Mouse (Mus musculus): ENCODE data around the gene Gck. TPM values are rescaled to one million over a fixed set of nuclear protein-coding genes. Genes with fewer than 3 reads are reported as not detected.

Gck gene
- polyA plus RNA-seq, 1 experiment, result not detected

DNA sequence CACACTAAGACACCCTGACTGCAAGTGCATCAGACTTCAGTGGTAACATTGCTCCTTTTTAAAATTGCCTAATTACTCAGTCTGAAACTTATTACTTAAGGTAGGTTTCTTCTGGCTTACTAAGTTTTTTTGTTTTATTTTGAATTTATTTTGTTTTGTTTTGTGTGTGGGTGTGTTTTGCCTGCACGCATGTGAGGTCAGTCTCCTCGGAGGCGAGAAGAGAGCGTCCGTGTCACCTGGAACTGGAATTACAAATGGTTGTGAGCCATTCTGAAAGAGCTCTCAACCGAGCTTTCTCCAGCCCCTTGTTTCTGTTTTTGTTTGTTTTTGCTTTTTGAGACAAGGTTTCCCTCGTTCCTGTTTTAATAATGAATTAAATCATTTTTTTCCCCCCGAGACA is 71.2 kb downstream of the Gck start:
- peak overlapping the region; percentile 49; the same call in 1 of the 2 replicates for H3K27ac ChIP-seq (ENCODE audit: insufficient read depth, low read length)
- H3K9me3 ChIP-seq (replicated peaks; ENCODE audit: control insufficient read depth, insufficient read depth, low read length, poor library complexity, severe bottlenecking), result no peaks in the 10 kb centered on the region
- H3K9ac ChIP-seq (ENCODE audit: low read depth, poor library complexity, severe bottlenecking), result peak overlapping the region; percentile 77
- H3K4me1 ChIP-seq (ENCODE audit: control insufficient read depth, insufficient read depth, low read length), result no peaks in the 10 kb centered on the region
- H3K4me3 ChIP-seq (ENCODE audit: low read depth, low read length), result peak overlapping the region; percentile 84
- peaks cover 14% of the 10 kb centered on the region for H3K36me3 ChIP-seq (ENCODE audit: control insufficient read depth, insufficient read depth, low read length, poor library complexity, severe bottlenecking)
- H3K27me3 ChIP-seq (ENCODE audit: control insufficient read depth, insufficient read depth, low read length, poor library complexity, severe bottlenecking), result no peaks in the 10 kb centered on the region
- no peak for TF ChIP-seq CTCF (IDR thresholded peaks at IDR 0.05; ENCODE audit: low read depth, low read length)
- TF ChIP-seq EP300 (IDR thresholded peaks at IDR 0.05; ENCODE audit: insufficient read depth, low read depth, low read length), result no peak
- no peak for TF ChIP-seq POLR2A (IDR thresholded peaks at IDR 0.05; ENCODE audit: insufficient read depth, low read length)

DNA sequence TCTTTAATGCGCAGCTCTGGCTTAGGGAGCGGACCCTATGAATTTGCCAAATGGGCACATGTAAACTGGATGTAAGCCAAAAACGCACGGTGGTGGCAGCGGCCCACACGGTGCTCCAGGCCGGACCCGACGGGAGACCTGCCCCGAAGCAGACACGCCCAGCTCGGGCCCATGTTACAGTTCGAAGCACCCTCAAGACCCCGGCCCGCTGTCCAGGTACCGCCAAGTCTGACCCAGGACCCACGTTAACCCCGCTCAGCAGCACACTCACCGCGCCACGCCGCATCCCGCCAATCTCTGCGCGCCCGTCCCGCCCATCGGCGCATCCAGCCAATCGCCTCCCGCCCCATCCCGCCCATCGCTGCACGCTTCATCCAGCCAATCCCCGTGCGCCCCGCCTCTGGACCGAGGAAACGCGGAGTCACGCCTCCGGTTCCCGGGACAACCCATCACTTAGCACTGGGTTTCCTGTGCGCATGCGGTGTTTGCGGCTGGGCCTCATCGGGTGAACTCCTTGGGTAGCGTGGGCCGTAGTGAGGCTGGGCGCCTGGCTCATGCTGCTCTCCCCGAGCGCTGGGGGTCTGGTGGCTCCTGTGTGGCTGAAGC is 71.9 kb downstream of the Gck start, which contains the start of gene Pold2:
Gene Pold2, minus strand, starts transcription at position 372 of the 606 bp plus-strand sequence.
- H3K9me3 ChIP-seq (replicated peaks; ENCODE audit: control insufficient read depth, insufficient read depth, low read length, poor library complexity, severe bottlenecking), result no peaks in the 10 kb centered on the region
- TF ChIP-seq EP300 (IDR thresholded peaks at IDR 0.05; ENCODE audit: insufficient read depth, low read depth, low read length), result 0 out of 2 replicates have a peak, but pooled peaks have one; percentile 3
- peak; percentile 97 for TF ChIP-seq POLR2A (IDR thresholded peaks at IDR 0.05; ENCODE audit: insufficient read depth, low read length)
- TF ChIP-seq CTCF (IDR thresholded peaks at IDR 0.05; ENCODE audit: low read depth, low read length), result no peak
- peak within 1 kb of the TSS; percentile 77 for H3K9ac ChIP-seq (ENCODE audit: low read depth, poor library complexity, severe bottlenecking)
- H3K4me3 ChIP-seq (ENCODE audit: low read depth, low read length), result peak within 1 kb of the TSS; percentile 84
- peak within 1 kb of the TSS; percentile 49; the same call in 1 of the 2 replicates for H3K27ac ChIP-seq (ENCODE audit: insufficient read depth, low read length)
- no peaks in the 10 kb centered on the region for H3K27me3 ChIP-seq (ENCODE audit: control insufficient read depth, insufficient read depth, low read length, poor library complexity, severe bottlenecking)
- no peaks in the 10 kb centered on the region for H3K4me1 ChIP-seq (ENCODE audit: control insufficient read depth, insufficient read depth, low read length)
- peaks cover 17% of the 10 kb centered on the region for H3K36me3 ChIP-seq (ENCODE audit: control insufficient read depth, insufficient read depth, low read length, poor library complexity, severe bottlenecking)

- H3K27me3 ChIP-seq (ENCODE audit: control insufficient read depth, insufficient read depth, low read length, poor library complexity, severe bottlenecking), result no peaks in the 10 kb centered on the region
- H3K9ac ChIP-seq (ENCODE audit: low read depth, poor library complexity, severe bottlenecking), result peak overlapping the region; percentile 70
- TF ChIP-seq EP300 (IDR thresholded peaks at IDR 0.05; ENCODE audit: insufficient read depth, low read depth, low read length) (no peak), POLR2A (IDR thresholded peaks at IDR 0.05; ENCODE audit: insufficient read depth, low read length) (no peak), CTCF (IDR thresholded peaks at IDR 0.05; ENCODE audit: low read depth, low read length) (no peak)
- no peak overlapping the region for H3K27ac ChIP-seq (ENCODE audit: insufficient read depth, low read length)
- no peaks in the 10 kb centered on the region for H3K9me3 ChIP-seq (replicated peaks; ENCODE audit: control insufficient read depth, insufficient read depth, low read length, poor library complexity, severe bottlenecking)
- H3K4me3 ChIP-seq (ENCODE audit: low read depth, low read length), result peak overlapping the region; percentile 79
- no peaks in the 10 kb centered on the region for H3K4me1 ChIP-seq (ENCODE audit: control insufficient read depth, insufficient read depth, low read length)
- peaks cover 21% of the 10 kb centered on the region for H3K36me3 ChIP-seq (ENCODE audit: control insufficient read depth, insufficient read depth, low read length, poor library complexity, severe bottlenecking)
Observed at GRCm38 (mm10) chr11:5877421-5877820, 72.5 kb downstream of the Gck start.

DNA sequence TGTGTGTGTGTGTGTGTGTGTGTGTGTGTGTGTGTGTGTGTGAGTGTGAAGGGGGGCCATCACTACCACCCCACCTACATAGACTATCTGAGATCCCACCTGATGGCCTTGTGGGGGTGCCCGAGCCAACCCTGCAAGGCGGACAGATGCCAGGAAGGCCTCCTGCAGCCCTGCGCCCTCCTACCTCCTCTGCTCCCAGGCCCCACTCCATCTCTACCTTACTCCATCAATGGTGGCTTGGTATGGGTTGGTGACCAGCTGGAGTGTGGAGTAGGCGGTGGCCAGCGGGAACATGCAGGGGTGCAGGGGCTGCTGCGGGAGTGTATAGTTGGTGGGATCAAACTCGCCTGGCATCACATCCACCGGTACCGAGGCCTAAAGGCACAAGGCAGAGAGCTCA is 76.7 kb downstream of the Gck start:
- peaks cover 35% of the 10 kb centered on the region for H3K36me3 ChIP-seq (ENCODE audit: control insufficient read depth, insufficient read depth, low read length, poor library complexity, severe bottlenecking)
- H3K27me3 ChIP-seq (ENCODE audit: control insufficient read depth, insufficient read depth, low read length, poor library complexity, severe bottlenecking), result no peaks in the 10 kb centered on the region
- H3K9ac ChIP-seq (ENCODE audit: low read depth, poor library complexity, severe bottlenecking), result no peak overlapping the region

GRCm38 (mm10) chr11:5872707-5873106 is 77.2 kb downstream of the Gck start:
- Histone ChIP-seq H3K27ac (ENCODE audit: insufficient read depth, low read length) (no peak overlapping the region), H3K4me1 (ENCODE audit: control insufficient read depth, insufficient read depth, low read length) (no peaks in the 10 kb centered on the region), H3K9me3 (replicated peaks; ENCODE audit: control insufficient read depth, insufficient read depth, low read length, poor library complexity, severe bottlenecking) (no peaks in the 10 kb centered on the region), H3K36me3 (ENCODE audit: control insufficient read depth, insufficient read depth, low read length, poor library complexity, severe bottlenecking) (peaks cover 35% of the 10 kb centered on the region), H3K4me3 (ENCODE audit: low read depth, low read length) (no peak overlapping the region), H3K27me3 (ENCODE audit: control insufficient read depth, insufficient read depth, low read length, poor library complexity, severe bottlenecking) (no peaks in the 10 kb centered on the region), H3K9ac (ENCODE audit: low read depth, poor library complexity, severe bottlenecking) (no peak overlapping the region)
- no peak for TF ChIP-seq CTCF (IDR thresholded peaks at IDR 0.05; ENCODE audit: low read depth, low read length)
- no peak for TF ChIP-seq EP300 (IDR thresholded peaks at IDR 0.05; ENCODE audit: insufficient read depth, low read depth, low read length)
- TF ChIP-seq POLR2A (IDR thresholded peaks at IDR 0.05; ENCODE audit: insufficient read depth, low read length), result no peak

More for the DNA sequence above, 76.7 kb downstream of the Gck start:
- Histone ChIP-seq H3K4me3 (ENCODE audit: low read depth, low read length) (no peak overlapping the region), H3K9me3 (replicated peaks; ENCODE audit: control insufficient read depth, insufficient read depth, low read length, poor library complexity, severe bottlenecking) (no peaks in the 10 kb centered on the region), H3K27ac (ENCODE audit: insufficient read depth, low read length) (no peak overlapping the region), H3K4me1 (ENCODE audit: control insufficient read depth, insufficient read depth, low read length) (no peaks in the 10 kb centered on the region)
- TF ChIP-seq CTCF (IDR thresholded peaks at IDR 0.05; ENCODE audit: low read depth, low read length) (no peak), EP300 (IDR thresholded peaks at IDR 0.05; ENCODE audit: insufficient read depth, low read depth, low read length) (no peak), POLR2A (IDR thresholded peaks at IDR 0.05; ENCODE audit: insufficient read depth, low read length) (no peak)

- H3K4me1 ChIP-seq (ENCODE audit: control insufficient read depth, insufficient read depth, low read length), result no peaks in the 10 kb centered on the region
Observed at GRCm38 (mm10) chr11:5870069-5870468, 79.8 kb downstream of the Gck start.

More at GRCm38 (mm10) chr11:5870069-5870468, 79.8 kb downstream of the Gck start:
- no peak overlapping the region for H3K9ac ChIP-seq (ENCODE audit: low read depth, poor library complexity, severe bottlenecking)
- no peak overlapping the region for H3K4me3 ChIP-seq (ENCODE audit: low read depth, low read length)
- H3K36me3 ChIP-seq (ENCODE audit: control insufficient read depth, insufficient read depth, low read length, poor library complexity, severe bottlenecking), result peaks cover 32% of the 10 kb centered on the region
- no peak for TF ChIP-seq CTCF (IDR thresholded peaks at IDR 0.05; ENCODE audit: low read depth, low read length)
- TF ChIP-seq POLR2A (IDR thresholded peaks at IDR 0.05; ENCODE audit: insufficient read depth, low read length), result no peak
- no peak for TF ChIP-seq EP300 (IDR thresholded peaks at IDR 0.05; ENCODE audit: insufficient read depth, low read depth, low read length)
- H3K9me3 ChIP-seq (replicated peaks; ENCODE audit: control insufficient read depth, insufficient read depth, low read length, poor library complexity, severe bottlenecking), result no peaks in the 10 kb centered on the region
- H3K27me3 ChIP-seq (ENCODE audit: control insufficient read depth, insufficient read depth, low read length, poor library complexity, severe bottlenecking), result no peaks in the 10 kb centered on the region
- H3K27ac ChIP-seq (ENCODE audit: insufficient read depth, low read length), result no peak overlapping the region

All from ES-Bruce4 (cell line).